Mouse (Mus musculus): ENCODE data around the gene Gm44511.
"Not testable (repeated sequence)": the region's sequence is repeated elsewhere in the genome, so short reads cannot be mapped to it uniquely, and the experiment has no call there.

The Gm44511 gene

GRCm38 (mm10) chr6:128839921-128840320 is 13.8 kb upstream of the Gm44511 start:
- peak; percentile 38 for DNase-seq

DNA sequence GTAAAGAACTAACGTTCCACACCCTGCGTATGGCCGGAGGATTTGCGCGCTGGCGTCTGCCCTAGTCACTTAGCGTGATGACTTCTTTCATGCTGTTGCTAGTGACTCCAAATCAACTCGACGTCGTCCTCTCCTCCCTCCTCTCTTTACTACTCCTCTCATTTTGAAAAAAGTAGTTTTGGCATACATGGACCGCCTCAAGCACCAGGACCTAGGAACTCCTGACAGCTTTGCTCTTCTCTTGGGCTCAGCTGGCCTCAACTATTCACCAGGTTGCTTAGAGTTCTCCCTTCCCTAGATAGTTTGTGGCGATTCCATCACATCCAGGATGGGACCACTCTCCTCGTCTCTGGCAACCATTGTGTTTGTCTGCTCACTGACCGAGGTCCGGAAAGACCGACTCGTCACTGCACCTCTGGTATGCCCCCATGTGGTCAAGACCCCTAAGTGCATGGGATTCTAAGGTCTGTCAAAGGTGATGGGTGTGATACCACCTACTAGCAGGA is 13.2 kb upstream of the Gm44511 start:
- DNase-seq = peak; percentile 94

GRCm38 (mm10) chr6:128838342-128839265 is 12.5 kb upstream of the Gm44511 start:
- DNase-seq = peak; percentile 92

DNA sequence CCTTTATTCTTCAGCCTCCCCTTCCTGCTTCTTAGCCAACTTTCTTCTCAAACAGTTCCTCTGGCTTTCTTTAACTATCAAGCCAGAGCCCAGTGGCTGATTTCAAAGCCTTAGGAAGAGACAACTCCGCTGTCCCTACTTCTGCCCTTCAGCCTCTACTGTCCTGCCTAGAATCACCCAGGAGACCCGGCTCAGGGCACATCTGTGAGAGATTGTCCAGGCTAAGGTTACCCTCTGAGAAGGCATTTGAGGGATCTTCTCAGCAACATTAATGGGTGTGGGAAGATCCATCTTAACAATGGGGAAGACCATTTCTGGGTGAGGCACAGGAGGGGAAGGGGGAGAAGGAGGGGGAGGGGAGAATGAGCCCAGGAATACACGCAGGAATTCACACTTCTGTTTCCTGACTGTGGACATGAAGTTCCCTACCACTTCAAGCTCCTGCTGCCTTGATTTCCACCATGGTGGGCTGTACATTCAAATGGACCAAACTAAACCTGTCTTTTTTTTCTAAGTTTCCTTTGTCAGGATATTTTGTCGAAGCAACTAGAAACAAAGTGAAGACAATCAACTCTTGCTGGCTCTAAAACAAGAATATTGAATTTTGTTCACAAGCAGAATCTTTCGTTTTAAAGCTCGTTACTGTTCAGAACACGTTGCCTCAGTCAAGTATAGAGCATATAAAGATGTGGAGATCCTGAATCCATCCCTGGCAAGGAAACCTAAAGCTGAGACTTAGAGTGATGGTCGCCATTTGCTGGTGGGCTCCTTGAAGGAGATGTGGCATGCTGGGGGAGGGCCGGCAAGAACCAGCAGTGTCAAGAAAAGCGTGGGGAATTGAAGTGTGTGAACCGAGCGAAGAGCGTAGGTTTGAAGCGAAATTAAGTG is 11.6 kb upstream of the Gm44511 start:
- DNase-seq = peak; percentile 79

GRCm38 (mm10) chr6:128836955-128837334 is 10.8 kb upstream of the Gm44511 start:
- DNase-seq = peak; percentile 34

DNA sequence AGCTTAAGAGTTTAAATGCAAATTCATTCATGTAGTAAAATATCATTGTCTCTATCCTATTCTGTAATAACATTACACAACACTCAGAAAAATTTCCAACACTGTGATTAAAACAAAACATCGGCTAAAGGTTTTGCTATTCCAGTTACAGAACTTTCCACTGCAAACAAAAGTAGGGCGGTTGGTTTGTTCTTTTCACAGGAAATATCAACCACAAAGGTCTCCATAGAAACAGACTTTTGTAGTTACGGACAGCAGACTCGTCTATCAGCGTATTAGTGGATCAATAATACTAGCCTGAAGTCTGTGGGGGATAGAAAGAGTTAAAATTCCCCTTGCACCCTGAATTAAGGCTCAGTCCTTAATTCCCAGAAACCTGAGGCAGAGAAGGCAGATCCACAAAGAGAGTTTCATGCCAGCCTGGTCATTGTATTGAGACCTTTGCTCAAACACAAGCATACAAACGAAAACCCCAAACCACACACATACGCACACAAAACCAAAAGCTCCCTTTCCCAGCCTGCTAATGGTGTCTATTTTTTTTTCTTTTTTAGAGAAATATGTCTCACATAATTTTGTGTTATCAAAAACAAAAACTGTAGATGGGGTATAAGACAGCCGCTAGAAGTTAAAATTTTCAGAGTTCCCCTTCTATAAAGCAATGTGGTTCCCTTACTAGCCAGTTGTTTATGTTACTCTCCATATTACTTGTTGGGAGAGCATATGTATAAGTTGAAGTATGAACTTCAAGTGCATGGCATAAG is 10.3 kb upstream of the Gm44511 start:
- DNase-seq = no peak

DNA sequence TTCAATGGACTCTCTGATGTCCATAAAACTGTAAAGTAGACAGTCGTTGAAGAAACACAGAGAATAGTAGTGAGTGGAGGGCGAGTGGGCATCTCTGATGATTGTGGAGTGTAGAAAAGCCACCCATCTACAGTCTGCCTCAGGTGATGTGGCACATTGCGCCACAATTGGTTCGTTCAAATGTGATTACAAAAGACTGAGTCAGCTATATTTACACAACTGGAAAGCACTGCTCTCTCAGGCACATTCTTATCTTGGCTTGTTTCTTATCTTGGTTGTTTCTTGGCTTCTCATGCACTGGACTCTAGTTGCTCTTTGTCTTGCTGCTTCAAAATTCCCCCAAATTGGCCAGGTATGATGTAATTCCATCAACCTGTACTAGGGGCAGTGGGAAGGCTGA is 9.5 kb upstream of the Gm44511 start:
- no peak for DNase-seq

DNA sequence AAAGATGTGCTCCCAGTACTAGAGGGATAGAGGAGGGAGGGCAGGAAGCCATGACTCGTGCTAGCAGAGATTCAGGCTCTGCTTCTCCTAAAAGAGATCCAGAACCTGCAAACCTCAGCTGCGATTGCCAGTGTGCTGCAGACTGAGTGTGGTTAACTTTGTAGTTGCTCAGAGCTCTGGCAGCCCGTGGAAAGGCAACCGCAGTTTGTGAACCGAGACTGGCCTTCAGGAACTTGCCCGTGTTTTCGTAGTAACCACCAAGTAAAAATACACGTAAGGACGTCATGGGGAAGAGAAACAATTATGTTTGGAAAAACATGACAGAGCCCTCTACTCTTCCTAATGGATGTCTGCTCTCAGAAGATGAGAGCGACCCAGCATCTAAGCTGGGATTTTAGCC is 6.9 kb upstream of the Gm44511 start:
- DNase-seq = no peak

DNA sequence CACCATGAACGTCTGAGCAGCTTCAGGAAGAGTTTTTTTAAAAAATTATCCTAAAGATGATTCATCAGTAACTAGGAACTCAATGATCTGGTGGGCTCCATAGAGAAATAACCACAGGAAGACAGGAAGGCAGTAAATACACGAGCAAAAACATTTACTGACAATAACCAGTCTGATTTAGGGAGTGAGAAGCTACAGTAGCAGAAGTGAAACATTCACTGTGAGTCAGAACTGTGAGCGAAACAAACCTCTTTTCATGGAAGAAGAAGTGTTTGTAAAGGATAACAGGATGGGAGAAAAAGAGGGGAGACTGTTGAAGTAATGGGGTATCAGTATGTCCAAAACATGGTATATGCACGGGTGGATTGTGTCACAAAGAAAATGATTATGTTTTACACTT is 3.7 kb upstream of the Gm44511 start:
- DNase-seq = no peak

DNA sequence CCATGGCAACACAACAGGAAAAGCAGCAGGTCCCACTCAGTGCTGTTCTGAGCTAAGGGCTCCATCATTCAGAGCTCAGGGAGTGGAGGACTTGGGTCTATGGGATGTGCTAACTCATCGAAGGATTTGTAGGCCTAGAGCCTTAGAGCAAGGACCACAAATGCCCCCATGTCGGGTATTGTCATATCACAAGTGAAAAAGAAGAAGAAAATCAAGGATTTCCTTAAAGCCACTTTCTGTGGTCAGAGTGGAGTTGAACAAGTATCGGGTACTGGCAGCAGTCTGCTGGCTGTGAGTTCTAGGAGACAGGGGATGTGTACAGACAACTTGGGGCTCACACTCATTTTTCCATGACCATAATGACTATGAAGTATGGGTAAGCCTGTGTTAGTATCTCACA is 666 bp upstream of the Gm44511 start:
- DNase-seq = no peak

DNA sequence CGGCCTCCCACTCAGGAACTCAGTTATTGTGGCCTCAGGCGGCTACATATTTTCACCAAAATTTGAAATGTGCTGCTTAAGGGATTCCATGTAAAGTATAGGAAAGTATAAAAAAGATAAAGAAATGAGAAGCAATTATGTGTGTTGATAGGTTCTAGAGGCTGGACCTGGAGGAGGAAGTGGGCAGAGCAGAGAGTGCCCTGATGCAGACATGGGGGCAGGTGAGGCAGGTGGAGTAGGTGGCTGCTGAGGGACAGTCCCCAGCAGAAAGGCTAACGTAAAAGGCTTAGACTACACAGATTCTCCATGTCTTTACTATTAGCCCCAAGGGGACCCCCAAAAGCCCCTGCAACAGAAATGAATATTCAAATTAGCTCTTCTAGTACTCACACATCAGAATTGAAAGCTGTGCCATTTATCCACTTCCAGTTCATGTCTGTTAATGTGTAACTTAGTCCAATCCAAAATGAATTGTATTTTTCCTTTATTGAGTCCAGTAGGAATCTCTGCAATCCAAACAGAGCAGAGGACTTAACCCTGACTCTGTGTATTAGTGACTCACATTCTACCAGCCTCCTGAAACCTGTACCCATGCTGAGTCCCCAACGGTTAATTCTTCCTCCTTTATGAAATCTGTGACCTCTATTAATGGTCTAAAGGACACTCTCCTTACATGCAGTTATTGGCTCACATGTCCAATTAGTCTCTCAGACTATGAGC is 7.9 kb downstream of the Gm44511 start:
- DNase-seq = no peak

GRCm38 (mm10) chr6:128808532-128808931 is 17.6 kb downstream of the Gm44511 start:
- peak; percentile 72 for DNase-seq

DNA sequence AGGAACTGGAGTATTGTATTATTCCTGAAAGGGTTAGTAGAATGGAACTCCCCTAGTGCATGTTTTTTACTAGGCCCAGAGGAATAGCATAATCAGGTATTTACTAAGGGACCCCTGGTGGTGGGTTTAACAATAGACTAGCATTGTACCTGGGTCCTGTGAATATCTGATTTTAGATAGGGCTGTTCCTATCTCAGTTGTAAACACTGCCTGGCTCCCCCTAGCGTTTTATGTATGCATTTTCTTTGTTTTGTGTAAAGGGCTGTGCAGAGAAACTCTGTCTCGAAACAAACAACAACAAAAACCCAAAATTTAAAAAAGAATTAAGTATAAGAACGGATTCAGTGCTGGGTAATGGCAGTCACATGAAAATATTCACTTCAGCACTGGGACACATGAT is 19.1 kb downstream of the Gm44511 start:
- DNase-seq = peak; percentile 53

- peak; percentile 85 for DNase-seq
These were observed 21.1 kb downstream of the Gm44511 start for GRCm38 (mm10) chr6:128804823-128805640.

DNA sequence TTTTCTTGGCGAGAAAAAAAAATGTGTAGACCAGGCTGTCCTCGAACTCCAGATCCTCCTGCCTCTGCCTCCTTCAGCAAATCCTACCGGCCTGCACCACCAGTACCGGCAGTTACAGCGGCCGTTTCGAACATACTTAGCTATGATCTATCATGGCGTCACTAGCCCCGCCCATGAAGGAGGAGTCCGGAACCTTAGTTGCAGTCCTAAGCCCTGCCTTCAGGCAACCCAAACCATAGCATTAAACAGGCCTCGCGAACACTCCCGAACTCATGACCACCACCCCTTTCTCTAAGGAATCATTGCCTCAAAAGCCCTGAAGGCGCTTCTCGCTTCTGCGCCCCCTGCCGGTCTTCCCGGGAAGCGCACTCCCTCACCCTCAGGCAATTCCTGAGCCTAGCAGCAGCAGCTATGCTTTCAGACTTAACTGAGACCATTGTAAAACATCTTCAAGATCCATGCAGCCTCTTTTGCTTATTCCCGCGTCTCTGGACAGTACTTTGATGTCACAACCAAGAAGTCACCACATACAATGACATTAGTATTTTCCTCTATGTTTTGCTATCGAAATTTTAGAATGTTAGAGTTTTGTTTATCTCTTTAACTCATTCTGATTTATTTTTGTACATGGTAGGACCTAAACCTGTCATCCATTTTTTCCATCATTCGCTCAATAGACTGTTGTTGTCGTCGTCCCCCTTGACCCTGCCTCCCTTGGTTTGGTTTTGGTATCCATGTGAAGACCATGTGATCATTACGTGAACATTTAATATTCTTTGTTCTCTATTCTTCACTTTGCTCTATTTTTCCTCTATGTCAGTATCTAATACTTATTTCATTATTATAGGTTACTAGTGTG is 22.9 kb downstream of the Gm44511 start:
- DNase-seq = peak; percentile 99

DNA sequence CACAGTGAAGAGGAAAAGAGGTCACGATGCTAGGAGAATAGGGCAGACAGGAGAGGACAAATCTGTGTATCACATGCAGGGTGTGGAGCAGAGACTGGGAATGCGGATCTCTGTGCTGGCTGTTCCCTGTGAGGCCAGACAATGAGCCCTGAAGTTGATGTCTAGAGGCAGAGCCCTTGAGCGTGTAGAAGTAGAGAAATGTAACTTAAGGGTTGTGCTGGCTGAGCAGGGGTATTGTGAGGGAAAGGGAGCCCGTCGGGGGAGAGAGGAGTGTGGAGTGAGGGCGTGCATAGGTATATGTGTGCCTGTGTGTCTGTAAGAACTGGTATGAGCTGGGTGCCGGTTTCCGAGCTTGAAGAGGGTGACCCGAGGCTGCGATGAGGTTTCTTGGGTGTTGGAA is 23.6 kb downstream of the Gm44511 start:
- no peak for DNase-seq

DNA sequence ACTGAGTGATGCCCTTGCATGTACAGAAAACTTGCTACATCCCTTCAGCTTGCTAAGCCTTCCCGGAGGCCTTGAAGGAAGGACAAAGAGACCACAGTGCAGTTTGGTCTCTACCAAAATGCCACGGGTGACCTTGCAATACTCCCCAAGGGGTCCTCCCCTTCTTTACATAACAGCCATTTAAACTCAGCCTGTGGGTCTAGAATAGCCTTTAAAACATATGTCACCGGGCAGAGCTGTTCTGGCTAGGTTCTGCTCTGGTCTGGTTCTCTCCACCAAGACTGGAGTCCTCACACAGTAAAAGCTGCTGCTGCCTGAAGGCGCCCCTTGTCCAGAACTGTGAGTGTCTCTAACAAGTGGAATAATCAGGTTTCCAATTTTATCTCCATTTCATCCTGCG is 25.4 kb downstream of the Gm44511 start:
- not testable (repeated sequence) for DNase-seq

GRCm38 (mm10) chr6:128799896-128800270 is 26.2 kb downstream of the Gm44511 start:
- no peak for DNase-seq

GRCm38 (mm10) chr6:128799144-128799895 is 26.8 kb downstream of the Gm44511 start:
- DNase-seq = peak; percentile 95

Data from retina, postnatal 1 day (tissue).